Mouse (Mus musculus): ENCODE results near the gene Cd79a.
"Not testable (repeated sequence)": the region's sequence is repeated elsewhere in the genome, so short reads cannot be mapped to it uniquely, and the experiment has no call there.

The Cd79a gene

DNA sequence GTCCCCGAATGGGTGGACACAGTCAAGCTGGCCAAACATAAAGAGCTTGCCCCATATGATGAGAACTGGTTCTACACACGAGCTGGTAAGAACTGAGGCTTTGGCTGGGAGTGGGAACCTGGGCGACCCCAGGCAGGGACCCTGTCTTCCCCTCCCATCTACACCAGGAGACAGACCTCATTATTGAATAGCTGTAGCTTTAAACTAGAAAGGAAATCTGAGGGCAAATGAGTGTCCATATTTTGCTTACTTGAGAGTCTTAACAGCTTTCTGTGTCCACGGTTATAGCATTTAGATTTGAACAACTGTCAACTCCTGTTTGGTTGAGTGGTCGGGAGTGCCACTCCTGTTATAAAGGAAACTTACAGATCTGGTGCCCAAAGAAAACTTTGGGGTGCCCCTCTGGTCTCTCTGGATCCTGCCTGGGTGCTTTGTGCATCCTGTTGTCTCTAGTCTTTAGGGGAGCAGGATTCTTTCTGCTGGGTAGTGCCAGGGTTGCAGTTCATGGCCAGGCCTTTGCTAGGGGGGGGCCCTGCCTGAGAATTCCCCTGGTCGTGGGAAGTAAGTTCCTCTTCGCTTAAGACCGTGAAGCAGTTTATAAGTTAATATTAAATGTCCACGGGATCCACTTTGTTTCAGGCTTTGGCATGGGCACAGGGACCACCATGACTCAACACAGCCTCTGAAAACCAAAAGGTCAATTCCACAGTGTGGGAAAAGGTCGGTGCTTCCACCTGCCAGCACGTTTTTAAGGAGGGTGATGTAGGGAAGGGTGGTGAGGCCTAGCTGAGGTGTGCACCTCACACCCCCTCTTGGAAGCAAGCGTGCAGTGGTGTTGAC lies 11.5 kb upstream of the Cd79a start:
- DNase-seq (ENCODE audit: low read depth, low spot score), result no peak

DNA sequence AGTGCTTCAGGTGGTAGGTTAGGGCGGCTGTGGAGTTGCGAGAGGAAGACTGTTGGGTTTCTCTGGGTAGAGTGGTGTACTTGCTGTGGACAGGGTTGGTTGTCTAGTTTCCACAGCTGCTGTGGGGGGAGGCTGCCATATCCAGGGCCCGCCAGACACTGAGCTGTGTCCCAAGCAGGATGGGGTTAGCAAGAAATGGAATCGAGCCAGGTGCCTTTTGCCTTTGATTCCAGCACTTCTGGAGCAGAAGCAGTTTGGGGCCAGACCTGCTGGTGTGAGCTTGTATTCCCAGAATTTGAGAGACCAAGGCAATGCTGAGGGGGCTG lies 10.9 kb upstream of the Cd79a start:
- no peak for DNase-seq (ENCODE audit: low read depth, low spot score)

DNA sequence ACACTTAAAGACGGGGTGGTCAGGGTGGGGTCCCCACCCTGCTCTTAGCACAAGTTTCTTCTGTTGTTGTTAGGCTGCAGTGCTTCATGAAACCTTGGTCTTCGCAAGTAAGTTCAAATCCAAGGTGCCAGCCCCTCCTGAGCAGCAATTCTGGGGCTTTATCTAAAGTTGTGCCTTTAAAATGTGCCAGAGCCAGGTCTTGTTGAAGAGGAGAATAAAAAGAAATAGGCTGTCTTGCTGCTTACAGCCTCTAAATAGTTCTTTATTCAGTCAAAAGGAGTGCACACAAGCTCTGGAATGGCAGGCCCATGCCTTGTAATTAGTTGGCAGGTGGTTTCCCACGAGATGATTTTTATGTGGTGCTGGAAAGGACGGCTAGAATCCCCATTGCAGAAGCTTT lies 10.1 kb upstream of the Cd79a start:
- no peak for DNase-seq (ENCODE audit: low read depth, low spot score)

DNA sequence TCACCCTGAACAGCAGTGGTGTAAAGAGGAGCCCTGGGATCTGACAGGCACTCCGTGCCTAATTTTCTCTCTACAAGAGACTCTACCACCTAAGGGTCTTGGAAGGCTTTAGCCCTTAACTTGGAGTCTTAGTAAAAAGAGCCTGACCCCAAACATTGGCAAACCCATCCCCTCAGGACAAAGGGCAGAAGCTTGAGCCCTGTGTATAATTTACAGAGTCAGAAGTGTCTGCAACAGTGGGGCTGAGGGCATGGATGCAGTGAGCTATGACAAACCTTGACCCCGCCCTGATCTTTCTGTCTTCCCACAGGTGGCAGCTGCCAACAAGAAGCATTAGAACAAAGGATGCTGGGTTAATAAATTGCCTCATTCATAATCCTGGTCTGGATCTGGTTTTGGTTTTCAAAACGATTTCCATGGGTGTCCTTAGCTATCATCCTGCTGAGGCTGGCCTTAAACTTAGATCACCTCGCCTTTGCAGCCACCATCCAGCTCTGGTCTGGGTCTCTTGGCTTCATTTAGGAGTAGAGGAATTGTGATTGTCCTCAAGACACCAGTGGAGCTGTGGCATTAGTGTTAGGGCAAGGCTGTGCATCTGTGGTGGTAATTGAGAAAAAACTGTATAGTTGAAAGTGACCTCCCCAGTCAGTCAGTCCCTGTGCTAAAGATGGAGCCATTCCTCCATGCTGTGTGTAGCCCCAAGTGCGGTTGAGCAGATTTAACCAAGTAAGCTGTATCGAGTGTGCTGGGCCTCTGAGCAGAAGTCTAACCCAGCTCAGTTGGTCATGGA lies 7.6 kb upstream of the Cd79a start:
- no peak for DNase-seq (ENCODE audit: low read depth, low spot score)

DNA sequence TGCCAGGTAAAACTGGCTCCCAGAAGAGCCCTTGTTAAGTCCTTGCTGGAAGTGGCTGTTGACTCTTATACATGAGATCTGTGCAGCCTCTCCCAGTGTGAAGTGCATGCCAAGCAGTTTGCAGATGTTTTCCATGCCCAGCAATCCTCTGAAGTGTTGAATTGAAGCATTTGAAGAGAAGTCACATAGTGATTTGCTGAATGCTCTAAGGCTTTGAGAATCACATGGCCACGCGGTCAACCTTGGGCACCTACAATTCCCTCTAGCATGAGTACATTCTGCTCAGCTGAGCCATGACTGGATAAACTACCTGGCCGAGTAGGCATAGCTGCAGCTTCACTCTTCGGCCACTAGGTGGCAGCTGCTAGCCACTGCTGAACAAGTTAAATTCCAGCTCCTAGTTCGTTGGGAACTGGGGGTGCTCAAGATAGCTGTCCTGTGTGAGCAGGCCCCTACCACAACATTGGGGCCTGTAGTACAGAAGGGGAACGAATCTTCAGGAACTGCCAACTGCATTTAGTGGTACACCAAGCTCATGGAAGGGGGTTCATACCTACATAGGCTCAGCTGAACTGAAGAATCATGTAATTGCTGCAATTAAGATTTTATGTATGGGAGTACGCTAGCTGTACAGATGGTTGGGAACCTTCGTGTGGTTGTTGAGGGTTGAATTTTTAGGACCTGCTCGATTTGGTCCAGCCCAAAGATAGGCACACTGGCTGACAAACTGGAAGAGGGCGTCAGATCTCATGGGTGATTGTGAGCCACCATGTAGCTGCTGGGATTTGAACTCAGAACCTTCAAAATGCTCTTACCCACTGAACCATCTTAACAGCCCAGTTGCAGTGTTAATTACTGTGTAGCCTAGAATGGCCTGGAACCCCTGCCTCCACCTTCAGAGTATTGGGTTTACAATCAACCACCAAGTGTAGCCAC lies 6.6 kb upstream of the Cd79a start:
- DNase-seq (ENCODE audit: low read depth, low spot score), result peak; percentile 72

DNA sequence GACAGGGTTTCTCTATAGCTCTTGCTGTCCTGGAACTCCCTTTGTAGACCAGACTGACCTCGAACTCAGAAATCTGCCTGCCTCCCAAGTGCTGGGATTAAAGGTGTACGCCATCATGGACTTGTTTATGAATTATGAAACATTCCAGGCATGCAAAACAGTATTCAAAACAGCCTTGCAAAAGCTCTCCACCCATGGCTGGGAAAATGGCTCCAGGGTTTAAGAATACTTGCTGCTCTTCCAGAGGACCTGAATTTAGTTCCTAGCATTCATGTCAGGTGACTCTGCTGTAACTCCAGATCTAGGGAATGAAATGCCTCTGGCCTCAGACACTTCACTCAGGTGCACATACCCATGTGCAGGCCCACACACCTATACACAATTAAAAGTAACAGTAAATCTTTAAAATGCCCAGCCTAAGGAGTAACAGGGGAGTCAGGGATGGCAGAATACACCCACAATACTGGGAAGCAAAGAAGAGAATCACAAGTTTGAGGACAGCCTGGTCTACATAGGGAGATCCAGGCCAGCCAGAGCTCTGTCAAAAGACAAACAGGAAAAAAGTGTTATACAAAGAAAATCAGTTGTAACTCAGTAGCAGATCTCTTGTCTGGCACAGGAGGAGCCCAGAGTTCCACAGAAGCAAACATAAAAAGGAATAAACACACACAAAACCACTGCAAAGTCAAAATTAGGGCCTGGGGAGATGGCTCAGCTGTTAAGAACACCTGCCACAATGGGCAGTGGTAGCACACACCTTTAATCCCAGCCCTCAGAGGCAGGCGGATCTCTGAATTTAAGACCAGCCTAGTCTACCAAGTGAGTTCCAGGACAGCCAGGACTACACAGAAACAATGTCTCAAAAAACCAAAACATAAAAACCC lies 5.7 kb upstream of the Cd79a start:
- no peak for DNase-seq (ENCODE audit: low read depth, low spot score)

DNA sequence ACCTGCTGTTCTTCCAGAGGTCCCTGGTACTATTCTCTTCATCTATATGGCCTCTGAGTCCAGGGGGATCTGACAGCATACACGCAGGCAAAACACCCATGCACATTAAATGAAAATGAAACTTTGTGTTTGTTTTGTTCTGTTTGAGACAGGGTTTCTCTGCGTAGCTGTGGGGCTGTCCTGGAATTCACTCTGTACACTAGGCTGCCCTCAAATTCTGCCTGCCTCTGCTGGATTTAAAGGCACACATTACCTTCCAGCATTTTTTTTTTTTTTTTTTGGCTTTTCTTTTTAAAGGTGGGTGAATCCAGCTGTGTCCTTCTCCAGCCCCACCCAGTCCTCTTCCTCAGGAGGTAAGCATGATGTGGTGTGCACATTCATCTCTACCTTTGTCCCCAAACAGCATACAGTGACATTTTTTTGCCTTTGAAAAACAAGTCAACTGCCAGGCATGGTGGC lies 5.0 kb upstream of the Cd79a start:
- no peak for DNase-seq (ENCODE audit: low read depth, low spot score)

DNA sequence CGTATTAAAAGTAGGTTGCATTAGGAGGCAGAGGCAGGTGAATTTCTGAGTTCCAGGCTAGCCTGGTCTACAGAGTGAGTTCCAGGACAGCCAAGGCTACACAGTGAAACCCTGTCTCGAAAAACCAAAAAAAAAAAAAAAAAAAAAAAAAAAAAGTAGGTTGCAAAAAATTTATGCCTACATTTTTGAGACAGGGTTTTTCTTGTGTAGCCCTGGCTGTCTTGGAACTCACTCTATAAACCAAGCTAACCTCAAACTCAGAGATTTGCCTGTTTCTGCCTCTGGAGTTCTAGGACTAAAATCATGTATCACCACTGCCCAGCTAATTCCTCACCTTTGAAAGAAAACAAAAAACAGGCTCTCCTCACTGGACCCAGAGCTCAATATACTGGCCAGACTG lies 1.4 kb upstream of the Cd79a start:
- not testable (repeated sequence) for DNase-seq (ENCODE audit: low read depth, low spot score)

DNA sequence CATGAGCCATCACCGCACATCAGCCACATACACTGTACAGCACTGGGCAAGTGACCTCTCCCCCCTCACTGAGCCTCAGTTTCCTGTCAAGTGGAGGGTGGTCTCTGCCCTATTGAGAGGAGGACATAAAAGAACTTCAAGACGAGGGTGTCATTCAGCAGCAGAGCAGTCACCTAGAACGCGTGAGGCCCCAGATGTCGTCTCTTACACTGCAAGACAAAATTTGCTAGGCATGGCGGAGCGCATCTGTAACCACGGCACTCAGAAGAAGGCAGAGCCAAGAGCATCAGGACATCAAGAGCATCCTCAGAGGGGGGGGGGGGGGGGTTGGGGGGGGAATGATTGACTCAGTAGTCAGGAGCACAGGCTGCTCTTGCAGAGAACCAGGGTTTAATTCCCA lies 912 bp upstream of the Cd79a start:
- no peak for DNase-seq (ENCODE audit: low read depth, low spot score)

DNA sequence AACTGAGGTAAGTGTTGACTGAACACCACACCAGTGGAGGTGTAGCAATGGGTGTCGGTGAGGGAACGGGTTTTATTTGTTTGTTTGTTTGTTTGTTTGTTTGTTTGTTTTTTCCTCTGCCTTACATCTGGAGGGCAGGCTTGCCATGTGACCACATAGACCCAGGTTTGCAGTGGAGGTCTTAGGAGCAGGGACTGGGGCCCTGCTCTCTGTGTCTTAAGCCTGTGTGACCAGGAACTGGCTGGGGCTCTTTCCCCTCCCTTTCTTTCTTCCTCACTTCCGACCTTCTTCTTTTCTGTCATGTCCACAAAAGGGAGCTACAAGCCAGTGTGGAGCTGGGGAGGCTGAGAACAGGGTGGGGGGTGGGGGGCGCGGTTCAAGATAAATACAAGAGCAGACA lies 778 bp downstream of the Cd79a start:
- DNase-seq (ENCODE audit: low read depth, low spot score), result no peak

DNA sequence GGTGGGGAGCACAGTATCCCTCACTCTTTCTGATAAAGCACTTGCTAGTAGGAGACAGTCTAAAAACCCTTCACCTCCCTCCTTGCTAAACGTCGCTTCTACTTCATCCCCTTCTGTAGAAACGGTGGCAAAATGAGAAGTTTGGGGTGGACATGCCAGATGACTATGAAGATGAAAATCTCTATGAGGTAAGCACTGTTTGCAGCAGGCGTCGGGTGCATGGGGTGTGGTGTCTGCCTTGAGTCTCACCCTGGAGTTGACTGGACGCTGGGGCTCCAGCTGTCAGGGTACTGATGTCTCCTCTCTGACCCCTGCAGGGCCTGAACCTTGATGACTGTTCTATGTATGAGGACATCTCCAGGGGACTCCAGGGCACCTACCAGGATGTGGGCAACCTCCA lies 3.9 kb downstream of the Cd79a start:
- DNase-seq (ENCODE audit: low read depth, low spot score), result no peak

DNA sequence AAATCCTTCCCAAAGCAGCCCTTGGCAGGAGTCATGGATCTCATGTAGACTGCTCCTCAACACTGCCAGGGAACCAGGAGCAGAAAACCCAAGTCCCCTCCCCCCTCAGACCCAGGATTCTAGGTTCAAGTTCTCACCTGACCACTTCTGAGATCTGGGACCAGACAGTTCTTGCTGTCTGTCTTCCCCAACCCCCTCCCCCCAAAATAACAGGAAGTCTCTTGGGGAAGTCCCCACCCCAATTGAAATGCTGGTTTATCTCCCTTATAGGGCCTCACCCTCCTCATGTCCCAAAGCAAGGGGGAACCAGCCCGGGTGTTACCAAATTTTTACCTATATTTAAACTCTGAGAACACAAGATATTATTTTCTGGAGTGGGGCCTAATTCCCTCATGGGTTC lies 4.7 kb downstream of the Cd79a start:
- DNase-seq (ENCODE audit: low read depth, low spot score), result no peak

DNA sequence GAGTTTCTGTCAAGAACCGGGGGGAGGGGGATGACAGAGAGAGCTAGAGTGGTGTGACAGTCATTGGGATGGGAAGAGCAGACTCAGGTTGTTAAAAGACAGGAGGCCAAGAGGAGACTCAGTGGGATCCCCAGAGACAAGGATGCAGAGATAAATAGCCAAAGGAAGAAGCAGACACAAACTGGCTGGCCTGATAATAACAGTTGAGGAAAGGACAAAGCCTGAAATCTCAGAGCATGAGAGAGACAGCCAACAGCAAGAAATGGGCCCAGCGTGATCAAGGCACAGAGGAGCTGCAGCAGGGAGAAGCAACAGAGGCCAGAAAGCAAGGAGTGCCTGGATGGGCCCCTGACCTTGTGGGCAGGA lies 5.1 kb downstream of the Cd79a start:
- DNase-seq (ENCODE audit: low read depth, low spot score), result no peak

DNA sequence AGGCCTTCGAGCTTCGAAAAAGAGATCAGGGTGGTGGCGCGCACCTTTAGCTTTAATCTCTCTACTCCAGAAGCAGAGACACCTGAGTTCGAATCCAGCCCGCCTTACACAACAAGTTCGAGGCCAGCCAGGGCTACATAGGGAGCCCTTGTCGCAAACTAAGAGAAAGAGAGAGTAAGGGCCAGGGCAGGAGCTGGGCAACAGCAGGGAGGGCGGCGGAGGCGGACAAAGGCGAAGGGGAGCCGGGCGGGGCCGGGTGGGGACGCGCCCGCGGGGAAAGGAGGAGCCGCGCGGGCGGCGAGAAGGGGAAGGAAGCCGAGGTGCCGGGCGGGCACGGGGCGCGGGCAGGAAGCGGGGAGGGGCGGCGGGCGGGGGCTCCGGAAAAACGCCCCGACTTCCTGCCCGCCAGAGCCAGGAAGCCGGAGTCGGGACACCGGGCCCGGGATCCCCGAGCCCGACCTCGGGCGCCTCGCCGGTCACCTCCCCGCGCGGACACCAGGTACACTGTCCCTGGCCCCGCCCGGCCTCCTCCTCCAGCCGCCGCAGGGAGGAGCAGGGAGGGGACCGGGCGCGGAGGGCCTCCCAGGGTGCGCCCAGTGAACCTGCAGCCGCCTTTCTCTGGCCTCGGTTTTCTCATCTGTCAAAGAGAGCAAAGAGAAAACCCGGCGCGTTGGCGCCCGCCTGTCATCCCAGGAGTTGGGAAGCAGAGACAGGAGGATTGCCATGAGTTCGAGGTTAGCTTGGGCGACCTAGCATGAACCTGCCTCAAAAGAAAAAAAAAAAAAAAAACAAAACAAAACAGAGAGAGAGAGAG lies 5.7 kb downstream of the Cd79a start, which contains the start of gene Arhgef1:
TSS of gene Arhgef1 (plus strand) at position 283 of the 814 bp plus-strand sequence.
- DNase-seq (ENCODE audit: low read depth, low spot score), result no peak

DNA sequence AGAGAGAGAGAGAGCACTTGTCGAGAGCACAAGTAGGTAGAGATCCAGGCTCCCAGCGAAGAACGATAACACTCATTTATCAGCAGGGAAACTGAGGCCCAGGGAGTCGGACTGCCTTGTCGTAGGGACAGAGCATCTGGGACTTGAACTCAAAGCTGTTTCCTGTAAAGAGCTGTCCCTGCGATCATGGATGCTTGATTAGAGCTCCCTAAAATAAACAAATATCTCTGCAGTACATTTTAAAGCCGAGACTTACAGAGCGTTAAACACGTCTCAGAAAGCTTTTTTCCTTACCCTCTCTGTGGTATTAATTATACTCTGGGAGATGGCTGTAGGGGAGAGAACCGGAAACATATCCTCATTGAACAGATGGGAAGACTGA lies 6.3 kb downstream of the Cd79a start:
- no peak for DNase-seq (ENCODE audit: low read depth, low spot score)

DNA sequence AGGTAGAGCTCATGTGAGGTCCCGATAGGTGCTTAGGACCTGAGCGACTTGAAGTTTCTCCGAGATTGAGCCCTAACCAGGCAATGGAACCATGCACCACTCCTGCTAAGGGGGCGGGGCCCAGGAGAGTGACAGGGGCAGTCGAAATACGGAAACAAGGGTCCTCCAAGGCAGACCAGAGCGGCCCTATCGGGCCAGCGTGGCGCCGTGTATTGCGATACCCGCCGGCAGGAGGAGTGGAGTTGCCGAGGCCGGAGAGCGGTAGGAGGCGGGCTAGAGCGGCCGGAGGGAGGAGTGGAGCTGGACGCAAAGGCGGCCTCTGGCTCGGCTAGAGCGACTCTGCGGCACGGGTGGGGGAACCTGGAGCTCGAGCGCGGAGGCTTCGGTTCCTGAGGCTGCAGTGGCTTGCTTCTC lies 6.9 kb downstream of the Cd79a start:
- peak; percentile 95 for DNase-seq (ENCODE audit: low read depth, low spot score)

DNA sequence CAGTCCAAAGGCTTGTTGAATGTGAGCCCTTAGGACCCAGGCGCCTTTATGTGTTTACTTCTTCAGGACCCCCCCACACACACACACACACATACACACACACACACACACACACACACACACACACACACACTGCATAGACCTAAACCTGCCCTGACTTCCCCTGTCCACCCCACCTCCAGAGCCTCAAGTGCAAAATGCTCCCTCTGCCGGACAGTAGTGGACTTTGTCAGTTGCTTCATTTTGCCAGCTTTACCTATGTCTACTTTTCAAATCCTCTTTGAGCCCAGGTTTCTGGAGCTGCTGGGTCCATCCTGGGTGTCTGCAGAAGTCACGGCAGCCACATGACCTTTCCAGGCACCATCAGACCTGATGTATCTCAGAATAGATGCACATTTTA lies 7.8 kb downstream of the Cd79a start:
- no peak for DNase-seq (ENCODE audit: low read depth, low spot score)

DNA sequence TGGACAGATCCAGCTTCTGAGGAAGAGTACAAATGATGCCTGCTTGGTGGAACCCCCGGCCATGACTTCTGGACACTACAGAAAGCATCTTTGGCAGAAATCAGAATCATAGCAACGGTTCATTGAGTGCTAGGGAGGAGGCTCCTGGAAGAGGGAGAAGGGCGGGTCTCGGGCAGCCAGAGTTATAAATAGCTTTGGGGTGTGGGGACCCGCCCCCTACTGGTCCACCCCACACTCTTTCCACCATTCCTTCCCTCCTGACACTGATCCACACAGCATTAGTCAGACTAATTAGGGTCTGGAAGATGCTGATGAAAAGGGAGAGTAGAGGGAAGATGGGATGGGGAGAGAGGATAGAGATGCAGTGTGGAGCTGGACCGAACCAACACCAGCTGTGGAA lies 9.4 kb downstream of the Cd79a start:
- no peak for DNase-seq (ENCODE audit: low read depth, low spot score)

DNA sequence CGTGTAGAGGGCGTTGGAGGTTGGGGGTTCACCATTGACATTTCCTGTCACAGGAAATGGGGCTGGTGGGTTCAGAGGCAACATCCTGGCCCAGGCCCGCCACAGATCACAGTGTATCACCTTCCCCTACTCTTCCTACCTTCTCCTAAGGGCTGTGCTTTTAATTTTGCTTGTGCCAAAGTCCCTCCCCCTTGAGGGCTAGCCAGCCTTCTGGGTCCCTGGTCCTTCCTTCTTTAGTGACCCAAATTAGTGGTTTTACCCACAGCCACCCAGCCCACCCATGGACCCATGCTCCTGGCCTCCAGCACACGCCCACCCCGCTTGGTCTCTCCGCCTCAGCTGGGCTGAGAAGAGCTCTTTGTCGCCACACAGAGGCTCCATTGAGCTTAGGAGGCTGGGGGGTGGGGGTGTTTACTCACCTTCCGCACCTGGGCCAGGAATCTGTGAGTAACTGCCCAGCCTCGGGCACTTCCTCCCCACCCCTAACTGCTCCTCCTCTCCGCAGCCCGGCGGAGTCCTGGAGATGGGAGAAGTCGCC lies 10.1 kb downstream of the Cd79a start:
- no peak for DNase-seq (ENCODE audit: low read depth, low spot score)

DNA sequence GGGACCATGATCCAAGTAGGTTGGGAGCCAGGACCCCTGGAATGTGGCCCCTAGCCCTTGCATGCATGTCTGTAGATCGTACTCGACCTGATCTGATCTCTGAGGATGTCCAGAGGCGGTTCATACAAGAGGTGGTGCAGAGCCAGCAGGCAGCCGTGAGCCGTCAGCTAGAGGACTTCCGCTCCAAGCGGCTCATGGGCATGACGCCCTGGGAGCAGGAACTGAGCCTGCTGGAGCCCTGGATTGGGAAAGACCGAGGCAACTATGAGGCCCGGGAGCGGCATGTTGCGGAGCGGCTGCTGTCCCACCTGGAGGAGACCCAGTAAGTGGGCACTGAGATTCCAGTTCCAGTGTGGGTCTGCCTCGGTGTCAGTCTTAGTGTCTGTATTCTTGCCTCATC lies 15.3 kb downstream of the Cd79a start:
- no peak for DNase-seq (ENCODE audit: low read depth, low spot score)
